Mouse (Mus musculus) testis, adult 2 months (tissue): ENCODE measurements around the gene Sult1c2.

Experiments
- CTCF ChIP-seq: fragments of 200-500 bp; IDR thresholded peaks from 2 replicates; pipeline ENCODE4 v1.5.1; 2012; ENCODE audit warnings: low read depth, mild to moderate bottlenecking, inconsistent platforms, low read length, moderate library complexity; ENCODE audit not compliant: control insufficient read depth, insufficient read depth, insufficient replicate concordance
- POLR2A ChIP-seq: fragments of 200-500 bp; IDR thresholded peaks from 2 replicates; pipeline ENCODE4 v1.6.1; 2012; ENCODE audit warnings: low read depth, mild to moderate bottlenecking, inconsistent platforms, low read length, moderate library complexity; ENCODE audit not compliant: control insufficient read depth

GRCm38 (mm10) chr17:53865260-53865955 is 19.3 kb upstream of the Sult1c2 start:
- TF ChIP-seq CTCF (no peak), POLR2A (no peak)
